ENCODE assay signal across 15 mouse cellular contexts in genomic region chr8:109156016-109156415, GRCm38 (mm10).
DNase-seq lines count a peak whose midpoint lies in the region; ATAC-seq and TF ChIP-seq lines count a peak whose summit lies in the region.
"Had no signal": no experiment of that assay in that cellular context is flagged by ENCODE, and none has a peak within 500 bp of the region (broad histone marks: within the 10 kb centered on the region; RNA-seq: fewer than 3 reads in every experiment).

No protein-coding gene starts in this region.

- no peaks in the 10 kb centered on the region for H3K9me3 ChIP-seq in kidney, postnatal 0 days (replicated peaks; ENCODE audit: low read length)
- H3K9me3 ChIP-seq in embryonic facial prominence, embryonic 15.5 days (replicated peaks), result peaks cover 5% of the 10 kb centered on the region; the same call in 1 of the 2 replicates
- H3K9me3 ChIP-seq: liver, embryonic 15.5 days; midbrain, embryonic 13.5 days had no signal

- TF ChIP-seq CTCF in kidney, postnatal 0 days (IDR thresholded peaks at IDR 0.05; ENCODE audit: low read depth), result no peak

- no peak overlapping the region for H3K4me3 ChIP-seq in kidney, postnatal 0 days (replicated peaks; ENCODE audit: low read depth, low read length)
- H3K4me3 ChIP-seq in embryonic facial prominence, embryonic 15.5 days (replicated peaks), result no peak overlapping the region
- H3K4me3 ChIP-seq: liver, embryonic 15.5 days; midbrain, embryonic 13.5 days had no signal

- ATAC-seq in kidney, postnatal 0 days (replicated peaks; ENCODE audit: low FRiP score, low read depth), result no peak
- ATAC-seq in embryonic facial prominence, embryonic 15.5 days (ENCODE audit: insufficient number of reproducible peaks, low FRiP score, low TSS enrichment, low read depth), result no peak
- ATAC-seq: CD4-positive, CD25-positive, alpha-beta regulatory T cell, adult 4 months; hindbrain, postnatal 0 days; midbrain, embryonic 13.5 days had no signal

- H3K4me2 ChIP-seq in kidney, postnatal 0 days (ENCODE audit: low read length), result no peak overlapping the region
- H3K4me2 ChIP-seq in embryonic facial prominence, embryonic 15.5 days (replicated peaks), result peak overlapping the region; percentile 32; the same call in 1 of the 2 replicates
- H3K4me2 ChIP-seq: liver, embryonic 15.5 days; midbrain, embryonic 13.5 days had no signal

- no peaks in the 10 kb centered on the region for H3K36me3 ChIP-seq in kidney, postnatal 0 days (ENCODE audit: insufficient read depth, low read length)
- no peaks in the 10 kb centered on the region for H3K36me3 ChIP-seq in embryonic facial prominence, embryonic 15.5 days
- H3K36me3 ChIP-seq: liver, embryonic 15.5 days; midbrain, embryonic 13.5 days had no signal

- H3K9ac ChIP-seq in kidney, postnatal 0 days (ENCODE audit: low read depth, low read length), result no peak overlapping the region
- no peak overlapping the region for H3K9ac ChIP-seq in embryonic facial prominence, embryonic 15.5 days
- H3K9ac ChIP-seq: liver, embryonic 15.5 days; midbrain, embryonic 13.5 days had no signal

- H3K4me1 ChIP-seq in kidney, postnatal 0 days (replicated peaks; ENCODE audit: insufficient read depth, low read length), result no peaks in the 10 kb centered on the region
- H3K4me1 ChIP-seq in embryonic facial prominence, embryonic 15.5 days, result no peaks in the 10 kb centered on the region
- H3K4me1 ChIP-seq: liver, embryonic 15.5 days; midbrain, embryonic 13.5 days had no signal

- no peak overlapping the region for H3K27ac ChIP-seq in kidney, postnatal 0 days
- 0 out of 2 replicates have a peak overlapping the region, but pooled peaks have one; percentile 17 for H3K27ac ChIP-seq in embryonic facial prominence, embryonic 15.5 days (replicated peaks)
- H3K27ac ChIP-seq: hindbrain, postnatal 0 days; liver, embryonic 15.5 days; midbrain, embryonic 13.5 days had no signal

- intact Hi-C loops in heart, postnatal 10 days (cut with DNase I), result no loop called here

- WGBS in kidney, postnatal 0 days, result 59% methylated on average over 8 of the region's 8 CpGs
- WGBS in embryonic facial prominence, embryonic 15.5 days, result 42% methylated on average over 8 of the region's 8 CpGs

- no peaks in the 10 kb centered on the region for H3K27me3 ChIP-seq in kidney, postnatal 0 days (ENCODE audit: insufficient read depth, low read length)
- no peaks in the 10 kb centered on the region for H3K27me3 ChIP-seq in embryonic facial prominence, embryonic 15.5 days
- H3K27me3 ChIP-seq: liver, embryonic 15.5 days; midbrain, embryonic 13.5 days had no signal

- DNase-seq in kidney, postnatal 0 days (ENCODE audit: low spot score), result peak; percentile 22
- DNase-seq in kidney, adult 9 months, result no peak
- peak; percentile 23 for DNase-seq in NIH3T3 (ENCODE audit: low read depth)
- DNase-seq in heart, postnatal 10 days, result peak; percentile 29 to 32
- no peak for DNase-seq in lung, postnatal 4 days
- no peak for DNase-seq in left cerebral cortex, adult 18-20 months (ENCODE audit: low spot score in 2 of 2)
- no peak for DNase-seq in left cerebral cortex, adult 8-10 months (ENCODE audit: low spot score in 2 of 2)
- DNase-seq: cerebellum, adult 8-10 months; right cerebral cortex, postnatal 14 days; thymus, postnatal 36 days had no signal

Comparison
In these comparisons a context has a peak if more than half of its experiments do, and no peak if none do; other contexts are left out.
1. DNase-seq: peak in kidney, postnatal 0 days (single experiment), NIH3T3 (single experiment) and heart, postnatal 10 days (2 of 2); none in kidney, adult 9 months (single experiment), lung, postnatal 4 days (0 of 2), left cerebral cortex, adult 18-20 months (0 of 2) and left cerebral cortex, adult 8-10 months (0 of 2).